Mouse (Mus musculus) liver, postnatal 0 days (tissue): ENCODE measurements at regions not wholly inside any gene's neighbourhood (a gene's known extent, or its start where the extent isn't known, plus 50 kb on each side); places are given as distances from the start of the nearest gene placed in this dataset.

Experiments
- CTCF ChIP-seq: sonication (generic); IDR thresholded peaks from 2 replicates; pipeline ENCODE4 v1.5.1; 2016; ENCODE audit warnings: antibody characterized with exemption, low read depth
- EP300 ChIP-seq: IDR thresholded peaks from 2 replicates; pipeline ENCODE4 v1.6.1; 2016; ENCODE audit warnings: antibody characterized with exemption, low read depth, mild to moderate bottlenecking

DNA sequence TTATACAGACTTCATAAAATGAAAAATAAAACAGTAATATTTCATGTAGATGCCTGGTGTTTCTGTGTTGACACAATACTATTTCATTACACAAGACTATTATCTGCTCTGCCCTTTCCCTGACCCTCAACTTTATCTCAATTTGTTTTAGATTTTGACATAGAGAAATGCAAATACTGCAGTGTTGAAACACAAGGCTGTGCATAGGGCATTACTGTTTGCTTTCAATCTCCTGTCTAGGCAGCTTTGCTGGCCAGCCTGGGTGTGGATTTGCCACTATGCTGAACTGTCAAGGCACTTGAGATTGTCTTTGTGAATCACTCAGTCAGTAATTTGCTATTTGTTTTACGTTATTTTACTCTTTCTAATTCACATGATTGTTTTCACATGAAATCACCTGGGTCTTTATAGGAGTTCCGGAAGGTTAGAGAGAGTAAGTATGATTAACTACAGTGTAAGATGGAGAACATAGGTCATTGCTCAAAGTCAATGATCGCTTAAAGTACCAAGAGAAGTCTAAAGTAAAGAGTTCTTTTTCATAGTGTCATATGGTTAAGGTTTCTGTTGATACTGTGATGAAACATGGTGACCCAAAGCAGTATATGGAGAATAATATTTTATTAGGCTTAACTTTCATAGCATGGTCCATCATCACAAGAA, 576.0 kb downstream of the Zbbx start:
- no peak for TF ChIP-seq CTCF
- TF ChIP-seq EP300, result no peak
